Mouse (Mus musculus) kidney, postnatal 0 days (tissue): ENCODE measurements around the gene Tmem223. TPM values are rescaled to one million over a fixed set of nuclear protein-coding genes. Genes with fewer than 3 reads are reported as not detected.
"Not testable (repeated sequence)": the region's sequence is repeated elsewhere in the genome, so short reads cannot be mapped to it uniquely, and the experiment has no call there.

Source experiments
- ATAC-seq: fragments of 200-750 bp; cut with Nextera tagmentation; replicated peaks from 2 replicates; pipeline ENCODE4 v1.8.0; 2017; ENCODE audit warnings: low read depth, moderate number of reproducible peaks, moderate TSS enrichment, moderate library complexity; ENCODE audit not compliant: low FRiP score
- DNase-seq: peaks from one replicate; pipeline ENCODE4 v3.0.0-alpha.2; 2016; ENCODE audit warnings: low spot score
- H3K27ac ChIP-seq: fragments of 300-500 bp; sonication (generic); 2 replicates; pipeline ENCODE4 v1.5.1; 2014; ENCODE audit warnings: mild to moderate bottlenecking
- H3K27me3 ChIP-seq: fragments of 300-500 bp; sonication (generic); 2 replicates; pipeline ENCODE4 v1.6.1; 2014; ENCODE audit warnings: low read length, mixed read lengths; ENCODE audit not compliant: insufficient read depth
- H3K36me3 ChIP-seq: fragments of 300-500 bp; sonication (generic); 2 replicates; pipeline ENCODE4 v1.6.1; 2014; ENCODE audit warnings: low read length, mixed read lengths; ENCODE audit not compliant: insufficient read depth
- H3K4me1 ChIP-seq: fragments of 300-500 bp; sonication (generic); replicated peaks from 2 replicates; pipeline ENCODE4 v1.6.1; 2014; ENCODE audit warnings: antibody characterized with exemption, low read length, mixed read lengths; ENCODE audit not compliant: insufficient read depth
- H3K4me2 ChIP-seq: fragments of 300-500 bp; sonication (generic); 2 replicates; pipeline ENCODE4 v1.6.1; 2014; ENCODE audit warnings: mild to moderate bottlenecking, low read length, moderate library complexity, mixed read lengths
- H3K4me3 ChIP-seq: fragments of 300-500 bp; sonication (generic); replicated peaks from 2 replicates; pipeline ENCODE4 v1.5.1; 2014; ENCODE audit warnings: low read depth, low read length
- H3K9ac ChIP-seq: fragments of 300-500 bp; sonication (generic); 2 replicates; pipeline ENCODE4 v1.6.1; 2014; ENCODE audit warnings: low read depth, low read length
- H3K9me3 ChIP-seq: fragments of 300-500 bp; sonication (generic); replicated peaks from 2 replicates; pipeline ENCODE4 v1.6.1; 2016; ENCODE audit warnings: low read length, inconsistent platforms, mixed read lengths
- CTCF ChIP-seq: IDR thresholded peaks from 2 replicates; pipeline ENCODE4 v1.5.1; 2016; ENCODE audit warnings: antibody characterized with exemption, low read depth, mild to moderate bottlenecking, moderate library complexity
- WGBS: fragments of 180-500 bp; shearing (Covaris S2); extraction: QIAGEN DNeasy Blood & Tissue Kit; methylation state at CpG from one replicate; pipeline ENCODE4 v1.1.7; 2014; 5-methylcytosine and 5-hydroxymethylcytosine counted together
- polyA plus RNA-seq: library from polyadenylated mRNA; unstranded; fragments of >200 nt; fragmentation: Nextera tagmentation; extraction: Ambion mirVana; gene quantifications from 2 replicates; pipeline ENCODE4 v1.2.1, GENCODE M21; 2015

The Tmem223 gene
- polyA plus RNA-seq, 1 experiment from 2014 or later, result 286 TPM

GRCm38 (mm10) chr19:8723574-8724346 is 47.0 kb upstream of the Tmem223 start:
- H3K4me1 ChIP-seq, result peaks cover 12% of the 10 kb centered on the region; the same call in 1 of the 2 replicates
- under 1% methylated on average over 19 of the region's 20 CpGs for WGBS

GRCm38 (mm10) chr19:8724392-8724791 is 46.4 kb upstream of the Tmem223 start:
- Histone ChIP-seq H3K4me1 (peaks cover 12% of the 10 kb centered on the region; the same call in 1 of the 2 replicates), H3K36me3 (peaks cover 19% of the 10 kb centered on the region), H3K4me3 (peak overlapping the region; percentile 55), H3K27ac (no peak overlapping the region; the same call in 1 of the 2 replicates), H3K9me3 (no peaks in the 10 kb centered on the region), H3K4me2 (peak overlapping the region; percentile 59), H3K27me3 (no peaks in the 10 kb centered on the region), H3K9ac (peak overlapping the region; percentile 73)
- 2% methylated on average over 2 of the region's 2 CpGs for WGBS
- ATAC-seq (no peak), DNase-seq (no peak)
- no peak for TF ChIP-seq CTCF

More at GRCm38 (mm10) chr19:8723574-8724346, 47.0 kb upstream of the Tmem223 start:
- DNase-seq, result peak; percentile 61
- Histone ChIP-seq H3K27ac (peak overlapping the region; percentile 64), H3K4me2 (peak overlapping the region; percentile 59), H3K9me3 (no peaks in the 10 kb centered on the region), H3K27me3 (no peaks in the 10 kb centered on the region), H3K9ac (peak overlapping the region; percentile 73), H3K36me3 (peaks cover 19% of the 10 kb centered on the region), H3K4me3 (peak overlapping the region; percentile 55)
- no peak for ATAC-seq
- no peak for TF ChIP-seq CTCF

- Histone ChIP-seq H3K4me2 (peak overlapping the region; percentile 59), H3K9me3 (no peaks in the 10 kb centered on the region), H3K9ac (peak overlapping the region; percentile 73; the same call in 1 of the 2 replicates), H3K27ac (no peak overlapping the region), H3K4me1 (peaks cover 12% of the 10 kb centered on the region; the same call in 1 of the 2 replicates), H3K36me3 (peaks cover 19% of the 10 kb centered on the region), H3K27me3 (no peaks in the 10 kb centered on the region), H3K4me3 (peak overlapping the region; percentile 55)
- TF ChIP-seq CTCF, result no peak
- ATAC-seq (no peak), DNase-seq (no peak)
- 37% methylated on average over 4 of the region's 4 CpGs for whole genome bisulfite sequencing
Observed at GRCm38 (mm10) chr19:8725081-8725613, 45.6 kb upstream of the Tmem223 start.

GRCm38 (mm10) chr19:8726609-8727390 is 44.0 kb upstream of the Tmem223 start:
- H3K36me3 ChIP-seq, result peaks cover 19% of the 10 kb centered on the region
- H3K27me3 ChIP-seq, result no peaks in the 10 kb centered on the region
- no peak overlapping the region for H3K27ac ChIP-seq
- H3K4me3 ChIP-seq, result no peak overlapping the region
- no peak overlapping the region for H3K9ac ChIP-seq
- DNase-seq (no peak), ATAC-seq (no peak)
- no peaks in the 10 kb centered on the region for H3K9me3 ChIP-seq
- H3K4me2 ChIP-seq, result no peak overlapping the region
- WGBS, result 36% methylated on average over 3 of the region's 3 CpGs
- peaks cover 12% of the 10 kb centered on the region; the same call in 1 of the 2 replicates for H3K4me1 ChIP-seq
- TF ChIP-seq CTCF, result no peak

- H3K9me3 ChIP-seq, result no peaks in the 10 kb centered on the region
- ATAC-seq (no peak), DNase-seq (no peak)
- H3K9ac ChIP-seq, result no peak overlapping the region
- H3K4me1 ChIP-seq, result 0 out of 2 replicates have a peak, but pooled peaks cover 6% of the 10 kb centered on the region
- no peak overlapping the region for H3K4me2 ChIP-seq
- no peak overlapping the region for H3K4me3 ChIP-seq
- peaks cover 19% of the 10 kb centered on the region for H3K36me3 ChIP-seq
- no peak for TF ChIP-seq CTCF
- 26% methylated on average over 5 of the region's 5 CpGs for WGBS
- H3K27me3 ChIP-seq, result no peaks in the 10 kb centered on the region
- no peak overlapping the region for H3K27ac ChIP-seq
Observed at GRCm38 (mm10) chr19:8727495-8728114, 43.2 kb upstream of the Tmem223 start.

- not testable (repeated sequence) for H3K4me2 ChIP-seq
Observed at GRCm38 (mm10) chr19:8728335-8729099, 42.3 kb upstream of the Tmem223 start.

More at GRCm38 (mm10) chr19:8728335-8729099, 42.3 kb upstream of the Tmem223 start:
- H3K4me1 ChIP-seq, H3K9ac ChIP-seq, H3K4me3 ChIP-seq, H3K27me3 ChIP-seq, H3K9me3 ChIP-seq, DNase-seq, ATAC-seq, H3K27ac ChIP-seq: not testable (repeated sequence)
- 49% methylated on average over 3 of the region's 3 CpGs for WGBS
- H3K36me3 ChIP-seq, result peaks cover 19% of the 10 kb centered on the region
